Mouse (Mus musculus) layer of hippocampus, adult 2 months (tissue): ENCODE measurements around the gene Adam19. TPM values are rescaled to one million over a fixed set of nuclear protein-coding genes. Genes with fewer than 3 reads are reported as not detected.

Experiments used
- DNase-seq, 2 experiments: peaks; one replicate each; pipeline ENCODE4 v3.0.0; 2022; ENCODE audit warnings: low spot score in 2 of 2
- H3K27ac ChIP-seq: fragments of 200-600 bp; 2 replicates; pipeline ENCODE4 v1.8.1; 2022
- H3K4me3 ChIP-seq: fragments of 200-600 bp; 2 replicates; pipeline ENCODE4 v1.8.1; 2022; ENCODE audit warnings: mild to moderate bottlenecking
- CTCF ChIP-seq: fragments of 200-600 bp; conservative IDR thresholded peaks from 2 replicates; pipeline ENCODE4 v1.8.1; 2022; ENCODE audit warnings: antibody characterized with exemption, mild to moderate bottlenecking, moderate library complexity
- total RNA-seq, 2 experiments: library from RNA; stranded (reverse); gene quantifications; 2 replicates each; pipeline ENCODE4 v1.2.3; 2021

Adam19 gene
- total RNA-seq, 2 experiments from 2014 or later = 11.3 to 12.6 TPM

- H3K27ac ChIP-seq = no peak overlapping the region
- DNase-seq = no peak
- H3K4me3 ChIP-seq = no peak overlapping the region
- TF ChIP-seq CTCF = peak; percentile 62
Measured at GRCm38 (mm10) chr11:46059887-46060650, 4.3 kb downstream of the Adam19 start.

GRCm38 (mm10) chr11:46060651-46061020 is 4.8 kb downstream of the Adam19 start:
- no peak for DNase-seq

GRCm38 (mm10) chr11:46061776-46062445 is 6.1 kb downstream of the Adam19 start:
- TF ChIP-seq CTCF = no peak

More at GRCm38 (mm10) chr11:46060651-46061020, 4.8 kb downstream of the Adam19 start:
- no peak overlapping the region for H3K4me3 ChIP-seq
- no peak for TF ChIP-seq CTCF
- H3K27ac ChIP-seq = no peak overlapping the region

GRCm38 (mm10) chr11:46062569-46062968 is 6.8 kb downstream of the Adam19 start:
- Histone ChIP-seq H3K4me3 (no peak overlapping the region), H3K27ac (peak overlapping the region; percentile 74)
- no peak for DNase-seq
- TF ChIP-seq CTCF = no peak

More at GRCm38 (mm10) chr11:46061776-46062445, 6.1 kb downstream of the Adam19 start:
- DNase-seq = no peak
- Histone ChIP-seq H3K27ac (peak overlapping the region; percentile 74), H3K4me3 (no peak overlapping the region)

- Histone ChIP-seq H3K27ac (peak overlapping the region; percentile 73), H3K4me3 (no peak overlapping the region)
- TF ChIP-seq CTCF = peak; percentile 44
- DNase-seq = no peak
Measured at GRCm38 (mm10) chr11:46062993-46063731, 7.4 kb downstream of the Adam19 start.

- H3K4me3 ChIP-seq = no peak overlapping the region
- TF ChIP-seq CTCF = no peak
- peak overlapping the region; percentile 62; the same call in 1 of the 2 replicates for H3K27ac ChIP-seq
- no peak for DNase-seq
Measured at GRCm38 (mm10) chr11:46064767-46065166, 9.0 kb downstream of the Adam19 start.

- TF ChIP-seq CTCF = no peak
- DNase-seq = peak in 1 of 2 experiments; percentile 25
- H3K4me3 ChIP-seq = no peak overlapping the region
- H3K27ac ChIP-seq = peak overlapping the region; percentile 62
Measured at GRCm38 (mm10) chr11:46065201-46066011, 9.6 kb downstream of the Adam19 start.

GRCm38 (mm10) chr11:46067371-46068060 is 11.7 kb downstream of the Adam19 start:
- no peak for DNase-seq
- Histone ChIP-seq H3K4me3 (no peak overlapping the region), H3K27ac (no peak overlapping the region)
- no peak for TF ChIP-seq CTCF

- no peak overlapping the region for H3K4me3 ChIP-seq
- DNase-seq = no peak
- no peak for TF ChIP-seq CTCF
- H3K27ac ChIP-seq = no peak overlapping the region
Measured at GRCm38 (mm10) chr11:46068756-46069407, 13.1 kb downstream of the Adam19 start.

GRCm38 (mm10) chr11:46069408-46070003 is 13.7 kb downstream of the Adam19 start:
- DNase-seq = no peak
- TF ChIP-seq CTCF = no peak
- H3K27ac ChIP-seq = no peak overlapping the region
- H3K4me3 ChIP-seq = no peak overlapping the region

- TF ChIP-seq CTCF = no peak
- no peak overlapping the region for H3K27ac ChIP-seq
- H3K4me3 ChIP-seq = no peak overlapping the region
- DNase-seq = no peak
Measured at GRCm38 (mm10) chr11:46070161-46070560, 14.4 kb downstream of the Adam19 start.
